Mouse (Mus musculus) forebrain, embryonic 15.5 days (tissue): ENCODE results near the gene Tectb. TPM values are rescaled to one million over a fixed set of nuclear protein-coding genes. Genes with fewer than 3 reads are reported as not detected.

Experiments
- ATAC-seq: fragments of 200-750 bp; cut with Nextera tagmentation; replicated peaks from 2 replicates; pipeline ENCODE4 v1.8.0; 2017; ENCODE audit warnings: mild to moderate bottlenecking, moderate TSS enrichment, moderate library complexity
- H3K27ac ChIP-seq: fragments of 300-500 bp; sonication (generic); replicated peaks from 2 replicates; pipeline ENCODE4 v1.5.1; 2015; ENCODE audit warnings: mild to moderate bottlenecking, inconsistent platforms
- H3K27me3 ChIP-seq: fragments of 300-500 bp; sonication (generic); 2 replicates; pipeline ENCODE4 v1.6.1; 2015; ENCODE audit warnings: inconsistent platforms
- H3K36me3 ChIP-seq: fragments of 300-500 bp; sonication (generic); 2 replicates; pipeline ENCODE4 v1.6.1; 2015; ENCODE audit warnings: mild to moderate bottlenecking, inconsistent platforms
- H3K4me1 ChIP-seq: fragments of 300-500 bp; sonication (generic); 2 replicates; pipeline ENCODE4 v1.6.1; 2015; ENCODE audit warnings: inconsistent platforms
- H3K4me2 ChIP-seq: fragments of 300-500 bp; sonication (generic); replicated peaks from 2 replicates; pipeline ENCODE4 v1.6.1; 2015; ENCODE audit warnings: mild to moderate bottlenecking, inconsistent platforms
- H3K4me3 ChIP-seq: fragments of 300-500 bp; sonication (generic); 2 replicates; pipeline ENCODE4 v1.5.1; 2015; ENCODE audit warnings: mild to moderate bottlenecking, inconsistent platforms
- H3K9ac ChIP-seq: fragments of 300-500 bp; sonication (generic); replicated peaks from 2 replicates; pipeline ENCODE4 v1.6.1; 2015; ENCODE audit warnings: mild to moderate bottlenecking, inconsistent platforms
- H3K9me3 ChIP-seq: fragments of 300-500 bp; sonication (generic); 2 replicates; pipeline ENCODE4 v1.6.1; 2016; ENCODE audit warnings: inconsistent platforms
- WGBS: fragments of 180-500 bp; shearing (Covaris S2); methylation state at CpG from one replicate; pipeline ENCODE4 v1.1.7; 2015; ENCODE audit warnings: mixed read lengths; 5-methylcytosine and 5-hydroxymethylcytosine counted together
- polyA plus RNA-seq: library from polyadenylated mRNA; unstranded; fragments of >200 nt; fragmentation: Nextera tagmentation; extraction: Ambion mirVana; gene quantifications from 2 replicates; pipeline ENCODE4 v1.2.1, GENCODE M21; 2015

Gene Tectb
- 0.28 TPM in 1 of 2 replicates, not detected in the other for polyA plus RNA-seq

- no peak within 1 kb of the TSS for H3K4me3 ChIP-seq
- H3K9ac ChIP-seq = no peak within 1 kb of the TSS
- peaks cover under 1% of the 10 kb centered on the region for H3K4me1 ChIP-seq
- no peak within 1 kb of the TSS for H3K27ac ChIP-seq
- no peak within 1 kb of the TSS for H3K4me2 ChIP-seq
- no peaks in the 10 kb centered on the region for H3K9me3 ChIP-seq
- 75% methylated on average over 5 of the region's 5 CpGs for WGBS
- no peaks in the 10 kb centered on the region for H3K27me3 ChIP-seq
- H3K36me3 ChIP-seq = no peaks in the 10 kb centered on the region
- ATAC-seq = no peak
Measured at GRCm38 (mm10) chr19:55180433-55180832, at the start of gene Tectb. Gene Tectb (plus strand): TSS chr19:55180733.

- Histone ChIP-seq H3K27me3 (no peaks in the 10 kb centered on the region), H3K9me3 (no peaks in the 10 kb centered on the region), H3K4me2 (no peak overlapping the region), H3K9ac (no peak overlapping the region), H3K4me1 (no peaks in the 10 kb centered on the region), H3K27ac (no peak overlapping the region), H3K36me3 (no peaks in the 10 kb centered on the region), H3K4me3 (no peak overlapping the region)
- no peak for ATAC-seq
- WGBS = 46% methylated on average over 1 of the region's 1 CpGs
Measured at GRCm38 (mm10) chr19:55131747-55132146, 48.8 kb upstream of the Tectb start.

GRCm38 (mm10) chr19:55132476-55132875 is 48.1 kb upstream of the Tectb start:
- H3K4me3 ChIP-seq = no peak overlapping the region
- no peak overlapping the region for H3K4me2 ChIP-seq
- no peak for ATAC-seq
- no peak overlapping the region for H3K9ac ChIP-seq
- no peaks in the 10 kb centered on the region for H3K27me3 ChIP-seq
- no peaks in the 10 kb centered on the region for H3K36me3 ChIP-seq
- H3K27ac ChIP-seq = no peak overlapping the region
- no peaks in the 10 kb centered on the region for H3K4me1 ChIP-seq
- no peaks in the 10 kb centered on the region for H3K9me3 ChIP-seq
- 81% methylated on average over 3 of the region's 3 CpGs for WGBS

GRCm38 (mm10) chr19:55134521-55134920 is 46.0 kb upstream of the Tectb start:
- Histone ChIP-seq H3K36me3 (no peaks in the 10 kb centered on the region), H3K4me2 (no peak overlapping the region), H3K9me3 (no peaks in the 10 kb centered on the region), H3K4me3 (no peak overlapping the region), H3K9ac (no peak overlapping the region), H3K27me3 (no peaks in the 10 kb centered on the region), H3K4me1 (no peaks in the 10 kb centered on the region), H3K27ac (no peak overlapping the region)
- WGBS = 82% methylated on average over 9 of the region's 9 CpGs
- ATAC-seq = no peak

GRCm38 (mm10) chr19:55135918-55136317 is 44.6 kb upstream of the Tectb start:
- H3K27me3 ChIP-seq = no peaks in the 10 kb centered on the region
- H3K27ac ChIP-seq = no peak overlapping the region
- WGBS = 85% methylated on average over 3 of the region's 3 CpGs
- H3K4me3 ChIP-seq = no peak overlapping the region
- no peak overlapping the region for H3K4me2 ChIP-seq
- H3K9ac ChIP-seq = no peak overlapping the region
- ATAC-seq = no peak
- H3K4me1 ChIP-seq = no peaks in the 10 kb centered on the region
- H3K9me3 ChIP-seq = no peaks in the 10 kb centered on the region
- no peaks in the 10 kb centered on the region for H3K36me3 ChIP-seq

- no peaks in the 10 kb centered on the region for H3K36me3 ChIP-seq
- 73% methylated on average over 4 of the region's 4 CpGs for WGBS
- no peak overlapping the region for H3K27ac ChIP-seq
- no peak overlapping the region for H3K9ac ChIP-seq
- no peak overlapping the region for H3K4me2 ChIP-seq
- no peak for ATAC-seq
- H3K4me3 ChIP-seq = no peak overlapping the region
- no peaks in the 10 kb centered on the region for H3K9me3 ChIP-seq
- H3K4me1 ChIP-seq = no peaks in the 10 kb centered on the region
- H3K27me3 ChIP-seq = no peaks in the 10 kb centered on the region
Measured at GRCm38 (mm10) chr19:55136693-55137427, 43.7 kb upstream of the Tectb start.

- H3K4me2 ChIP-seq = no peak overlapping the region
- H3K27ac ChIP-seq = no peak overlapping the region
- no peaks in the 10 kb centered on the region for H3K27me3 ChIP-seq
- 27% methylated on average over 7 of the region's 7 CpGs for WGBS
- no peaks in the 10 kb centered on the region for H3K9me3 ChIP-seq
- ATAC-seq = no peak
- H3K36me3 ChIP-seq = no peaks in the 10 kb centered on the region
- H3K4me1 ChIP-seq = no peaks in the 10 kb centered on the region
- no peak overlapping the region for H3K4me3 ChIP-seq
- H3K9ac ChIP-seq = no peak overlapping the region
Measured at GRCm38 (mm10) chr19:55137884-55138283, 42.6 kb upstream of the Tectb start.

- no peak overlapping the region for H3K9ac ChIP-seq
- no peaks in the 10 kb centered on the region for H3K27me3 ChIP-seq
- H3K9me3 ChIP-seq = no peaks in the 10 kb centered on the region
- WGBS = 81% methylated on average over 7 of the region's 7 CpGs
- no peak overlapping the region for H3K4me2 ChIP-seq
- no peak for ATAC-seq
- no peak overlapping the region for H3K4me3 ChIP-seq
- H3K27ac ChIP-seq = no peak overlapping the region
- H3K4me1 ChIP-seq = peaks cover 6% of the 10 kb centered on the region
- H3K36me3 ChIP-seq = no peaks in the 10 kb centered on the region
Measured at GRCm38 (mm10) chr19:55138506-55138905, 42.0 kb upstream of the Tectb start.

- Histone ChIP-seq H3K9ac (no peak overlapping the region), H3K4me2 (no peak overlapping the region), H3K36me3 (no peaks in the 10 kb centered on the region), H3K9me3 (no peaks in the 10 kb centered on the region), H3K27me3 (no peaks in the 10 kb centered on the region), H3K4me1 (peaks cover 14% of the 10 kb centered on the region), H3K4me3 (no peak overlapping the region), H3K27ac (no peak overlapping the region)
- no peak for ATAC-seq
- WGBS = 89% methylated on average over 7 of the region's 7 CpGs
Measured at GRCm38 (mm10) chr19:55139301-55139700, 41.2 kb upstream of the Tectb start.

- Histone ChIP-seq H3K9ac (no peak overlapping the region), H3K27me3 (no peaks in the 10 kb centered on the region), H3K4me2 (no peak overlapping the region), H3K4me1 (peaks cover 19% of the 10 kb centered on the region), H3K36me3 (no peaks in the 10 kb centered on the region), H3K9me3 (no peaks in the 10 kb centered on the region), H3K27ac (peak overlapping the region; percentile 69; the same call in 1 of the 2 replicates), H3K4me3 (no peak overlapping the region)
- 4% methylated on average over 11 of the region's 11 CpGs for WGBS
- ATAC-seq = peak; percentile 61
Measured at GRCm38 (mm10) chr19:55143391-55144300, 36.9 kb upstream of the Tectb start.

GRCm38 (mm10) chr19:55144691-55145090 is 35.8 kb upstream of the Tectb start:
- no peaks in the 10 kb centered on the region for H3K27me3 ChIP-seq
- H3K36me3 ChIP-seq = no peaks in the 10 kb centered on the region
- no peak overlapping the region for H3K4me2 ChIP-seq
- peaks cover 19% of the 10 kb centered on the region for H3K4me1 ChIP-seq
- H3K27ac ChIP-seq = no peak overlapping the region; the same call in 1 of the 2 replicates
- H3K4me3 ChIP-seq = no peak overlapping the region
- 54% methylated on average over 5 of the region's 5 CpGs for WGBS
- no peaks in the 10 kb centered on the region for H3K9me3 ChIP-seq
- H3K9ac ChIP-seq = no peak overlapping the region
- ATAC-seq = no peak

GRCm38 (mm10) chr19:55145136-55145535 is 35.4 kb upstream of the Tectb start:
- H3K4me1 ChIP-seq = peaks cover 19% of the 10 kb centered on the region
- no peaks in the 10 kb centered on the region for H3K27me3 ChIP-seq
- H3K4me2 ChIP-seq = no peak overlapping the region
- no peak overlapping the region for H3K9ac ChIP-seq
- no peak; the same call in 1 of the 2 replicates for ATAC-seq
- WGBS = 72% methylated on average over 2 of the region's 2 CpGs
- H3K36me3 ChIP-seq = no peaks in the 10 kb centered on the region
- no peak overlapping the region for H3K27ac ChIP-seq
- H3K4me3 ChIP-seq = no peak overlapping the region
- no peaks in the 10 kb centered on the region for H3K9me3 ChIP-seq
